8 mouse cellular contexts compared by ENCODE assay signal in the genomic region with DNA sequence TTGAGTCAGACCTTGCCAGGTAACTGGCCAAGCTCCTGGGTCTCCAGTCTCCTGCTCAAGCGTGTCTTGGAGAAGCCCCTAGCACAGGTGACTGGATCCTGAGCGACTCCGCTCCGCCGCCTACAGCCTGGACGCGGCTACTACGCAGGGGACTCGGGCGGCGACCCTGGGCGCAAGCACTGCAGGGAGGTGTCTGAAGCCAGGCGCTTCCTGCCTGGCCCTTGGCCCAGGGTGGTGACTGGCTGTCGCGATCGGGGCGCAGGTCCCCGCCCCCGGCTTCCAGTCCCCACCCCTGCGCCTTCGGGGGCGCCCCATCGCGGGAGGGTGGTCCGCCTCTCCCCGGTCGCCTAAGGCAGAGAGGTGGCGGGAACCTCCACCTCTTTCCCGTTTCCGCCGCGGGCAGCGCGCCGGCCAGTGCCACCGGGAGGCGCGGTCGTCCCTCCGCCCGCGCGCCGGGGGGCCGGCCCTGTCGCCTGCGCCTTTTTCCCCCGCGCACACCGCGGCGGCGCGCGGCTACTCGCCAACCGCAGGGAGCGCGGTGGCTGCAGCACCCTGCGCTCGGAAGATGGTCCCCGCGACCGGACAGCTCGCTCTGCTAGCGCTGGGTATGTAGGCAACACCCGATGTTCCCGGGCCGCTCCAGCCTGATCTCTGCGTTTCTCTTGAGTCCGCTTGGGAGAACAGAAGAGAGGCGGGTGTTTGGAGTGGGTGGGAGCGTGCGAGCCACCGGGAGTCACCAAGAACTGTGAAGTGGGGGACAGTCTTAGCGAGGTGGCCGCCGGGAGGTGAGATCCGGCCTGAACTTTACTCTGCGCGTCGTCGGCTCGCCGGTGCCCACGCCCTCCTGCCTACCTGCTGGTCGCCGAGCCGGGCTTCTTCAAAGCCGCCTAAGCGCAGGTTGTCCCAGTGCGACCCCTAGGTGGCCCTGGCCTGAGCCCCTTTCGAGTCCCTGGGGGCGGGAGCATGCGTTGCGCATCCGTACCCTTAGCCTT. TPM values are rescaled to one million over a fixed set of nuclear protein-coding genes. Genes with fewer than 3 reads are reported as not detected.
A peak's percentile ranks its signal among the peaks of the same experiment; 100 is the strongest.
DNase-seq lines count a peak whose midpoint lies in the region; ATAC-seq and TF ChIP-seq lines count a peak whose summit lies in the region.

Gene Tgfa (plus strand): TSS at position 283 of the 992 bp plus-strand sequence.

- H3K27me3 ChIP-seq in forebrain, embryonic 11.5 days (ENCODE audit: control insufficient read depth, insufficient read depth, low read length): peaks cover 25% of the 10 kb centered on the region
- H3K27me3 ChIP-seq in liver, postnatal 0 days (ENCODE audit: insufficient read depth, low read length): peaks cover 25% of the 10 kb centered on the region

- no peak for TF ChIP-seq POLR2A in olfactory bulb, adult 2 months (IDR thresholded peaks at IDR 0.05; ENCODE audit: insufficient read depth, low read depth, low read length)

- under 1% methylated on average over 97 of the region's 97 CpGs for WGBS in forebrain, embryonic 11.5 days
- WGBS in liver, postnatal 0 days (ENCODE audit: insufficient replicate concordance): under 1% methylated on average over 75 of the region's 97 CpGs
- WGBS in olfactory bulb, adult 2 months: under 1% methylated on average over 97 of the region's 97 CpGs

- no peaks in the 10 kb centered on the region for H3K9me3 ChIP-seq in forebrain, embryonic 11.5 days (ENCODE audit: control insufficient read depth, low read length)
- no peaks in the 10 kb centered on the region for H3K9me3 ChIP-seq in liver, postnatal 0 days (ENCODE audit: low read length)

- DNase-seq in ES-CJ7 (ENCODE audit: low read depth, low spot score): peak; percentile 76
- peak; percentile 83 for DNase-seq in brain, adult 2 months (ENCODE audit: low read depth, low spot score)
- DNase-seq in forebrain, embryonic 11.5 days (ENCODE audit: low spot score): peak; percentile 82
- DNase-seq in heart, postnatal 10 days: peak; percentile 67
- peak; percentile 54 to 79 for DNase-seq in kidney, postnatal 36 days
- peak; percentile 74 for DNase-seq in liver, postnatal 0 days
- DNase-seq in urinary bladder, postnatal 14 days (ENCODE audit: low spot score): peak; percentile 78

- H3K27ac ChIP-seq in forebrain, embryonic 11.5 days (ENCODE audit: low read depth, low read length): no peak within 1 kb of the TSS
- peak within 1 kb of the TSS; percentile 89 for H3K27ac ChIP-seq in liver, postnatal 0 days (ENCODE audit: low read depth)
- H3K27ac ChIP-seq in olfactory bulb, adult 2 months (ENCODE audit: insufficient read depth, low read depth, low read length): peak within 1 kb of the TSS; percentile 33; the same call in 1 of the 2 replicates

- H3K4me3 ChIP-seq in forebrain, embryonic 11.5 days (ENCODE audit: low read depth, low read length): peak within 1 kb of the TSS; percentile 56
- H3K4me3 ChIP-seq in liver, postnatal 0 days (ENCODE audit: low read depth, low read length): peak within 1 kb of the TSS; percentile 61
- H3K4me3 ChIP-seq in olfactory bulb, adult 2 months (ENCODE audit: insufficient read depth, low read depth, low read length): peak within 1 kb of the TSS; percentile 69

- TF ChIP-seq EP300 in liver, postnatal 0 days (IDR thresholded peaks at IDR 0.05; ENCODE audit: low read depth): no peak

- H3K4me2 ChIP-seq in forebrain, embryonic 11.5 days (ENCODE audit: low read depth, low read length, severe bottlenecking): peak within 1 kb of the TSS; percentile 99
- H3K4me2 ChIP-seq in liver, postnatal 0 days (ENCODE audit: low read depth, low read length): peak within 1 kb of the TSS; percentile 78

- TF ChIP-seq CTCF in liver, postnatal 0 days (IDR thresholded peaks at IDR 0.05; ENCODE audit: low read depth): peak; percentile 68
- TF ChIP-seq CTCF in olfactory bulb, adult 2 months (IDR thresholded peaks at IDR 0.05; ENCODE audit: insufficient read depth, low read depth, low read length): 0 out of 2 replicates have a peak, but pooled peaks have one; percentile 28

- intact Hi-C loops in heart, postnatal 10 days (cut with DNase I): loop anchor here (2.0 kb wide), 1 partner anchor 170 kb away; the partner anchor contains the start of gene Fam136a

- H3K4me1 ChIP-seq in forebrain, embryonic 11.5 days (replicated peaks; ENCODE audit: control insufficient read depth, insufficient read depth, low read length): peaks cover 4% of the 10 kb centered on the region; the same call in 1 of the 2 replicates
- H3K4me1 ChIP-seq in liver, postnatal 0 days (ENCODE audit: insufficient read depth): peaks cover 7% of the 10 kb centered on the region; the same call in 1 of the 2 replicates
- H3K4me1 ChIP-seq in olfactory bulb, adult 2 months (ENCODE audit: control insufficient read depth, insufficient read depth, low read length): peaks cover 13% of the 10 kb centered on the region

- peak within 1 kb of the TSS; percentile 63 for H3K9ac ChIP-seq in forebrain, embryonic 11.5 days (ENCODE audit: low read length)
- H3K9ac ChIP-seq in liver, postnatal 0 days (replicated peaks): peak within 1 kb of the TSS; percentile 59

- H3K36me3 ChIP-seq in forebrain, embryonic 11.5 days (ENCODE audit: control insufficient read depth, insufficient read depth, low read length): no peaks in the 10 kb centered on the region
- no peaks in the 10 kb centered on the region for H3K36me3 ChIP-seq in liver, postnatal 0 days (replicated peaks; ENCODE audit: insufficient read depth, low read length)

- ATAC-seq in forebrain, embryonic 11.5 days (replicated peaks; ENCODE audit: low FRiP score): peak; percentile 80
- peak; percentile 91 for ATAC-seq in liver, postnatal 0 days

RNA-seq across cellular contexts. Expression of gene Tgfa, which starts in this region (rescaled TPM):
- polyA plus RNA-seq in forebrain, embryonic 11.5 days (2014; fragmentation: Nextera tagmentation; extraction: Ambion mirVana): 1.7 and 1.9 TPM in 2 replicates
- 1 to 10 TPM; 1.5 to 2.1 TPM for total RNA-seq in heart, postnatal 10 days (2021)
- polyA plus RNA-seq in liver, postnatal 0 days (2015; fragmentation: Nextera tagmentation; extraction: Ambion mirVana): 3.0 TPM in 2 replicates
- polyA plus RNA-seq in olfactory bulb, adult 2 months (2012; ENCODE audit: insufficient read depth, insufficient read length, low replicate concordance, missing spikeins): not detected in 2 replicates
